Mouse (Mus musculus): ENCODE data around the gene Gm21985.
"Not testable (repeated sequence)": the region's sequence is repeated elsewhere in the genome, so short reads cannot be mapped to it uniquely, and the experiment has no call there.

Gene Gm21985

GRCm38 (mm10) chr2:112264364-112264763 lies 1.8 kb upstream of the Gm21985 start:
- DNase-seq (ENCODE audit: low read depth, low spot score), result no peak

GRCm38 (mm10) chr2:112265448-112266241 lies 469 bp upstream of the Gm21985 start, which contains the start of gene Slc12a6:
Gene Slc12a6 (plus strand): TSS chr2:112265825.
- peak; percentile 71 for DNase-seq (ENCODE audit: low read depth, low spot score)

- DNase-seq (ENCODE audit: low read depth, low spot score), result no peak
Observed at GRCm38 (mm10) chr2:112266780-112267179, 666 bp downstream of the Gm21985 start.

- no peak for DNase-seq (ENCODE audit: low read depth, low spot score)
Observed at GRCm38 (mm10) chr2:112267547-112268269, 1.6 kb downstream of the Gm21985 start.

- DNase-seq (ENCODE audit: low read depth, low spot score), result no peak
Observed at GRCm38 (mm10) chr2:112270011-112270410, 3.9 kb downstream of the Gm21985 start.

- DNase-seq (ENCODE audit: low read depth, low spot score), result no peak
Observed at GRCm38 (mm10) chr2:112272909-112273308, 6.8 kb downstream of the Gm21985 start.

GRCm38 (mm10) chr2:112273474-112273873 lies 7.4 kb downstream of the Gm21985 start:
- no peak for DNase-seq (ENCODE audit: low read depth, low spot score)

- DNase-seq (ENCODE audit: low read depth, low spot score), result no peak
Observed at GRCm38 (mm10) chr2:112276870-112277269, 10.8 kb downstream of the Gm21985 start.

GRCm38 (mm10) chr2:112282846-112283245 lies 16.7 kb downstream of the Gm21985 start:
- no peak for DNase-seq (ENCODE audit: low read depth, low spot score)

GRCm38 (mm10) chr2:112284363-112285030 lies 18.4 kb downstream of the Gm21985 start:
- no peak for DNase-seq (ENCODE audit: low read depth, low spot score)

GRCm38 (mm10) chr2:112285031-112285390 lies 18.9 kb downstream of the Gm21985 start:
- no peak for DNase-seq (ENCODE audit: low read depth, low spot score)

GRCm38 (mm10) chr2:112286062-112286461 lies 19.9 kb downstream of the Gm21985 start:
- DNase-seq (ENCODE audit: low read depth, low spot score), result not testable (repeated sequence)

GRCm38 (mm10) chr2:112287059-112287458 lies 20.9 kb downstream of the Gm21985 start:
- DNase-seq (ENCODE audit: low read depth, low spot score), result no peak

- no peak for DNase-seq (ENCODE audit: low read depth, low spot score)
Observed at GRCm38 (mm10) chr2:112289507-112289906, 23.4 kb downstream of the Gm21985 start.

- DNase-seq (ENCODE audit: low read depth, low spot score), result no peak
Observed at GRCm38 (mm10) chr2:112292823-112293222, 26.7 kb downstream of the Gm21985 start.

GRCm38 (mm10) chr2:112296211-112296610 lies 30.1 kb downstream of the Gm21985 start:
- DNase-seq (ENCODE audit: low read depth, low spot score), result peak; percentile 12

- no peak for DNase-seq (ENCODE audit: low read depth, low spot score)
Observed at GRCm38 (mm10) chr2:112298221-112298620, 32.1 kb downstream of the Gm21985 start.

GRCm38 (mm10) chr2:112308671-112309070 lies 42.6 kb downstream of the Gm21985 start:
- DNase-seq (ENCODE audit: low read depth, low spot score), result no peak

- DNase-seq (ENCODE audit: low read depth, low spot score), result no peak
Observed at GRCm38 (mm10) chr2:112309161-112309600, 43.1 kb downstream of the Gm21985 start.

- DNase-seq (ENCODE audit: low read depth, low spot score), result no peak
Observed at GRCm38 (mm10) chr2:112315638-112316037, 49.5 kb downstream of the Gm21985 start.

GRCm38 (mm10) chr2:112318227-112318626 lies 52.1 kb downstream of the Gm21985 start:
- DNase-seq (ENCODE audit: low read depth, low spot score), result no peak

- DNase-seq (ENCODE audit: low read depth, low spot score), result no peak
Observed at GRCm38 (mm10) chr2:112318905-112319304, 52.8 kb downstream of the Gm21985 start.

Data from brain, embryonic 18.5 days (tissue).